Mouse (Mus musculus): ENCODE measurements at regions not wholly inside any gene's neighbourhood (a gene's known extent, or its start where the extent isn't known, plus 50 kb on each side); places are given as distances from the start of the nearest gene placed in this dataset.

DNA sequence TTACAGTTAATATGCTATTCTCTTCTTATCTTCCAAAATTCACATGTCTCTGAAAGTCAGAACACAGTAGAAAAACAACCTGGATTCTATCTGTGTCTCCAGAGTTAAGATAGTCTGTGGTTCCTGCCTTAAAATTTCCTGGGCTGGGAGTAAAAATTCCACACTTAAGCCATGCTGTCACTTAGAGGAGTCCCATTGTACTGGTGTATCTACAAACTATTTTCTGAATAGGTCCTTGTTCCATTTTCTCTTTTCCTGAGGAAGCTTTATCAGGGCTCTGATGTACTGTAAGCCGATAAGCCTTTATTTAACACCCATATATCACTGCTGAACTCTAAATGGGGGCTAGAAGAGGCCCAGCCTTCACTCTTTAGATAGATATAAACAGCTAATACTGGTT, 1171.1 kb downstream of the Efnb2 start:
- no peak for DNase-seq

DNA sequence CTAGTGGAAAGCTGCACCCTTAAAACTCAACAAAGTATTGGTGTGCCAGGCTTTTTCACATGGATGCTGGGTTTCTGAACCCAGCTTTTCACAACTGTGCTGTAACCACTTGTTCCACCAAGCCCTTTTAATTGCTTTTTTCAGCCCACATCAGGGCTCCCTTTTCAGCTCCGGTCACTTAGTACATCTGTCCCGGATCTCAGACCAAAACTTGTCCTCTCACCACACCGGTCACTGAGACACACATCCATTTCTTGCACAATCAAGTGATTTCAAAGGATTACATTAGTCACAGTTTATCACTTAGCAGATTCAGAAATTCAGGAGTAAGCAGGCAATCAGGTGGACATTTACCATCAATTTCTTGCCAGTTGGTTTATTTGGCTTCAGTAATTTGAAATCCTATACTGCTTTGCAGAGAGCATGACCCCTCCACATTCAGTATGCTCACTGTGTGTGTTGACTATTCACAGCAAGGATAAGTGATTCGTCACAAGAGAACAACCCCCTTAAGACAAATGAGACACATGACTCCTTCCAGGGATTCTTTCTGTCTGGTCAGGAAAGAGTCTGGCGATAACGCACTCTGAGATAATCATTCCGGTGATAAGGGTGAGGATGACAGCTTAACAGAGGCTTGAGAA, 1188.8 kb downstream of the Efnb2 start:
- DNase-seq: no peak

DNA sequence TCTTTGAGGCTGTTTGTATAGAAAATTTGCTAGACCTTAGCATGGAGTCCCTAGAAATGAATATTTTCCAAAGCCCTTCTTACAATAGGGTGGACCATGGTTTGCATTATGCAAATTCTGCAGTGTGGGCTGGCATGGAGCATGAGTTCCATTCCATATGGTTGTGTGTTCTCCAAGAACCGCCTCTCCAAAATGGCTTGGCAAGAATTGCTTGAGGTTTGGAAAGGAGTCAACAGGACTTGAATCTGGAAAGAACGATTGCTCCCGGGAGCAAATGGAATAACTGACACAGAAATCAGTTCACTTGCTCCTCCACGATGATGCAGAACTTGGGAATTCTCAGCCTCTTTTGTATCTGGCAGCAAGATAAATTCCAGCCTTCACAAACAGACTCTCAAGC, 1191.8 kb downstream of the Efnb2 start:
- DNase-seq: peak; percentile 28

GRCm38 (mm10) chr8:7462798-7463197, 1198.2 kb downstream of the Efnb2 start:
- DNase-seq: peak; percentile 10

GRCm38 (mm10) chr8:7449361-7449760, 1211.7 kb downstream of the Efnb2 start:
- no peak for DNase-seq

DNA sequence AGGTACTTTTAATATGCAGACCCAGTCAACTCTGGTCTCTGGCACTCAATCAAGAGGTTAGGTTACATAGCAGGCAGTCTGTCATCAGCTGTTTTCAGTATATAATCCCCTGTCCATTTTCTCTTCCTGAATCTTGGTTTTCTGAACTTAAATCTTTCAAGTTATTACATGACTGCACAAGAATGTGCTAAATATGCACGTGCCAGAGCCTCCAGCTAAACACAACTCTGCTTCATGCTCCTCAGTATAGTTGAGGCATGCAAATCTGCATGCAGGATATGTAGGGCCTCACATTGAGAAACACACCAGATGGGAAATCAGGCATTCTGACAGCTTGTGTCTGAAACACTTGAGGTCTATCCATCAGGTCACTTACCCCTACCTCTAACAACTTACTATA, 1214.0 kb downstream of the Efnb2 start:
- no peak for DNase-seq

DNA sequence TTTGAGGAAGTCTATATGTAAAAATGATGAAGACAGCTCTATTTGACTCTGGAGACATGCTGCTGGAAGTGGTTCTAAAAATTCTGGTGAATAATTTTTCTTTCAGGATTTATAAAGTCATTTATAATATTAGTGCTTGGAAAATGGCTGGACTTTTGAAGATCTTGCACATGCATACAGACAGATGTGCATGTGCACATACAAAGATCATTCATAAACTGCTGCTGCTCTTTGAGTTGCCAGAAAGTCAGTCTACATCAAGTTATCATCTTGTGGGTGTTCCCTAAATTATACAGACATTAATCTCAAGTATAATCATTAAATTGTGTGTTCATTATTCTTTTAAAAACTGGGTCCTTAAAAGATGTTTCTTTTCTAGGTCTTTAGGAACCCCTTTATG, 1220.2 kb downstream of the Efnb2 start:
- DNase-seq: no peak

GRCm38 (mm10) chr8:7440278-7440684, 1220.8 kb downstream of the Efnb2 start:
- DNase-seq: no peak

- no peak for DNase-seq
Observed at GRCm38 (mm10) chr8:7439869-7440268, 1221.2 kb downstream of the Efnb2 start.

GRCm38 (mm10) chr8:7430482-7430881, 1230.6 kb downstream of the Efnb2 start:
- DNase-seq: no peak

DNA sequence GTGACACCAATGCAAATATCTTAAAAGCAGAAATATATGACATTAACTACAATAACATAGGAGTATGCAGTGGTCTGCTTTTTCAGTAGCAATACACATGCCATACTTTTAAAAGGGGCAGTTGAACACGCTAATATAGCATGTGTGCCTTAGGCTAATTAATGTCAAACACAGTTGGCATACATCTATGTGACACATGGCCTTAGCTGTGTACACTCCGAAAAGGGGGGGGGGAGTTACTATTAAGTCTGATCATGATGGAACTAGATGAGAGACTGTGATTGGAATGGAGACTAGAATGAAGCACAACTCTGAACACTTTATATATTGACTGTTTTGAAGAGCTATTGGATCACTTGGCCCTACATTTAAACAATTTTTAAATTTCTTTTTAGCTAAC, 1262.9 kb downstream of the Efnb2 start:
- DNase-seq: no peak

GRCm38 (mm10) chr8:7397355-7397862, 1263.6 kb downstream of the Efnb2 start:
- DNase-seq: no peak
